Mouse (Mus musculus) C2C12 (cell line): Measurements from ENCODE around the gene Arap2. TPM values are rescaled to one million over a fixed set of nuclear protein-coding genes. Genes with fewer than 3 reads are reported as not detected.

Experiments
- H3K27me3 ChIP-seq: one replicate; pipeline ENCODE4 v1.6.1; 2011; ENCODE audit not compliant: control insufficient read depth, insufficient read depth, insufficient read length
- H3K36me3 ChIP-seq: one replicate; pipeline ENCODE4 v1.6.1; 2011; ENCODE audit not compliant: control insufficient read depth, insufficient read depth
- H3K4me3 ChIP-seq: one replicate; pipeline ENCODE4 v1.5.1; 2011; ENCODE audit warnings: mild to moderate bottlenecking, control low read depth; ENCODE audit not compliant: poor library complexity, insufficient read depth, severe bottlenecking
- H3K79me2 ChIP-seq: one replicate; pipeline ENCODE4 v1.6.1; 2011; ENCODE audit not compliant: control insufficient read depth, insufficient read depth
- H3K79me3 ChIP-seq: one replicate; pipeline ENCODE4 v1.6.1; 2011; ENCODE audit warnings: low read depth, control low read depth
- H3ac ChIP-seq: one replicate; pipeline ENCODE3; 2011; ENCODE audit warnings: low read depth; ENCODE audit not compliant: control insufficient read depth, insufficient read length
- CEBPB ChIP-seq: IDR thresholded peaks from one replicate; pipeline ENCODE4 v1.6.1; 2011; ENCODE audit warnings: low read depth, mild to moderate bottlenecking, control low read depth, moderate library complexity
- CTCF ChIP-seq: IDR thresholded peaks from one replicate; pipeline ENCODE4 v1.5.1; 2011; ENCODE audit not compliant: control insufficient read depth, insufficient read depth, insufficient read length
- FOSL1 ChIP-seq: IDR thresholded peaks from one replicate; pipeline ENCODE4 v1.8.0; 2011; ENCODE audit warnings: mild to moderate bottlenecking, low read length; ENCODE audit not compliant: poor library complexity, insufficient read depth, severe bottlenecking
- MAX ChIP-seq: IDR thresholded peaks from one replicate; pipeline ENCODE4 v1.6.1; 2011; ENCODE audit warnings: mild to moderate bottlenecking, control low read depth
- MYOD1 ChIP-seq: IDR thresholded peaks from one replicate; pipeline ENCODE4 v1.6.1; 2011; ENCODE audit warnings: low read depth; ENCODE audit not compliant: control insufficient read depth, insufficient read length
- MYOG ChIP-seq: IDR thresholded peaks from one replicate; pipeline ENCODE4 v1.6.1; 2011; ENCODE audit not compliant: control insufficient read depth, insufficient read length; ENCODE audit errors: extremely low read depth
- USF1 ChIP-seq: IDR thresholded peaks from one replicate; pipeline ENCODE4 v1.6.1; 2011; ENCODE audit warnings: low read depth, mild to moderate bottlenecking, control low read depth, moderate library complexity
- polyA plus RNA-seq: library from polyadenylated mRNA; unstranded; fragments of >200 nt; fragmentation: generic; extraction: Trizol; gene quantifications from one replicate; pipeline ENCODE4 v1.2.1, GENCODE M21; 2012; ENCODE audit warnings: missing spikeins

The Arap2 gene
- polyA plus RNA-seq, 1 experiment = 0.51 TPM

- H3K79me3 ChIP-seq = no peaks in the 10 kb centered on the region
- no peak overlapping the region for H3ac ChIP-seq
- no peak overlapping the region for H3K4me3 ChIP-seq
- no peaks in the 10 kb centered on the region for H3K27me3 ChIP-seq
- no peaks in the 10 kb centered on the region for H3K36me3 ChIP-seq
- TF ChIP-seq CTCF (no peak), CEBPB (no peak), FOSL1 (no peak), MYOG (no peak), MAX (no peak), MYOD1 (no peak), USF1 (no peak)
- H3K79me2 ChIP-seq = no peaks in the 10 kb centered on the region
These were observed 59.1 kb downstream of the Arap2 start for GRCm38 (mm10) chr5:62706900-62707299.

GRCm38 (mm10) chr5:62689965-62690364, 76.0 kb downstream of the Arap2 start:
- Histone ChIP-seq H3K4me3 (no peak overlapping the region), H3ac (no peak overlapping the region), H3K27me3 (no peaks in the 10 kb centered on the region), H3K79me2 (no peaks in the 10 kb centered on the region), H3K36me3 (no peaks in the 10 kb centered on the region), H3K79me3 (no peaks in the 10 kb centered on the region)
- TF ChIP-seq USF1 = no peak
- no peak for TF ChIP-seq CTCF
- no peak for TF ChIP-seq MYOD1
- no peak for TF ChIP-seq MYOG
- TF ChIP-seq FOSL1 = no peak
- no peak for TF ChIP-seq MAX
- no peak for TF ChIP-seq CEBPB

- H3K4me3 ChIP-seq = no peak overlapping the region
- H3K36me3 ChIP-seq = no peaks in the 10 kb centered on the region
- no peaks in the 10 kb centered on the region for H3K79me3 ChIP-seq
- no peaks in the 10 kb centered on the region for H3K27me3 ChIP-seq
- H3ac ChIP-seq = no peak overlapping the region
- H3K79me2 ChIP-seq = no peaks in the 10 kb centered on the region
- TF ChIP-seq USF1 = no peak
- TF ChIP-seq CTCF = no peak
- TF ChIP-seq FOSL1 = no peak
- TF ChIP-seq MYOG = no peak
- TF ChIP-seq MAX = no peak
- no peak for TF ChIP-seq CEBPB
These were observed 82.2 kb downstream of the Arap2 start for GRCm38 (mm10) chr5:62683751-62684150.

DNA sequence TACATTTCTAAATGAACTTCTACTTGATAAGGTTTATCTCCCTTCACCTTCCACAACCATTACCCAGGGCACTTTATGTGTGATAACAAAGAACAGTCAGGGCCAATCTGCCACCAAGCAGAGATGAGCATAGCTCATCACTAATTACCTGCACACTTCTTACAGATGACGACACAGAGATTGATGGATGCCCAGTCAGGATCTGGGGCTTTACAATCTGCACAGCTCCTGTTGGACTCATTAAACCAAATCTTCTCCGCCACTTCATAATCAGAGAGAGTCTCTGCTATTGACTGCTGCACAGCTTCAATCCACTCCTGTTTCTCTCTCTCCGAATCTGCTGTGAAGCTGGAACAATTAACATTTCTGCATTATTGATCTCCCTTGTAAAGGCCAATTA, 82.8 kb downstream of the Arap2 start:
- no peaks in the 10 kb centered on the region for H3K36me3 ChIP-seq
- no peak overlapping the region for H3ac ChIP-seq
- no peaks in the 10 kb centered on the region for H3K27me3 ChIP-seq
- TF ChIP-seq FOSL1 = no peak
- TF ChIP-seq MAX = no peak
- TF ChIP-seq CEBPB = no peak
- no peak for TF ChIP-seq USF1
- H3K4me3 ChIP-seq = no peak overlapping the region
- no peaks in the 10 kb centered on the region for H3K79me2 ChIP-seq
- H3K79me3 ChIP-seq = no peaks in the 10 kb centered on the region

DNA sequence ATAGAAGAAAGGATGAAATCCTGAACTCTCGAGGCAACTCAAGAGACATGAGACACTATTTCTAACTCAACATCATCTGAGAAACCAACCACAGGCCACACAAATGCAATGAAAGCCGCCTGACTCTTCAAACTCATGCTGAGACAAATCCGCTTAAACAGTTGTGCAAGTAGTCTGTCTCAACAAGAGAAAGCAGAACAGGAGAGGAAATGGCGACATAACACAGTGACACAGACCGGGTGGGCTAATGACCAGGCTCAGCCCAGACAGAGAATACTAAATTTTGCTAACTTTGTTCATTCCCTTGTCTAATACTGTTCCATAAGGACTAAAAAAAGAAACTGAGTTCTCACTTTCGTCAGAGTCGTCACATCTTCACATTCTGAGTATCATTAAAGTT, 88.6 kb downstream of the Arap2 start:
- H3ac ChIP-seq = no peak overlapping the region
- H3K79me3 ChIP-seq = no peaks in the 10 kb centered on the region
- H3K4me3 ChIP-seq = no peak overlapping the region
- no peak for TF ChIP-seq CTCF
- no peak for TF ChIP-seq FOSL1
- no peak for TF ChIP-seq USF1
- H3K79me2 ChIP-seq = no peaks in the 10 kb centered on the region
- H3K27me3 ChIP-seq = no peaks in the 10 kb centered on the region
- H3K36me3 ChIP-seq = no peaks in the 10 kb centered on the region

GRCm38 (mm10) chr5:62672736-62673436, 93.1 kb downstream of the Arap2 start:
- Histone ChIP-seq H3K27me3 (no peaks in the 10 kb centered on the region), H3K4me3 (no peak overlapping the region), H3ac (no peak overlapping the region), H3K79me2 (no peaks in the 10 kb centered on the region), H3K79me3 (no peaks in the 10 kb centered on the region), H3K36me3 (no peaks in the 10 kb centered on the region)
- TF ChIP-seq MYOD1 (no peak), MAX (no peak), CEBPB (no peak), CTCF (no peak), USF1 (no peak)

DNA sequence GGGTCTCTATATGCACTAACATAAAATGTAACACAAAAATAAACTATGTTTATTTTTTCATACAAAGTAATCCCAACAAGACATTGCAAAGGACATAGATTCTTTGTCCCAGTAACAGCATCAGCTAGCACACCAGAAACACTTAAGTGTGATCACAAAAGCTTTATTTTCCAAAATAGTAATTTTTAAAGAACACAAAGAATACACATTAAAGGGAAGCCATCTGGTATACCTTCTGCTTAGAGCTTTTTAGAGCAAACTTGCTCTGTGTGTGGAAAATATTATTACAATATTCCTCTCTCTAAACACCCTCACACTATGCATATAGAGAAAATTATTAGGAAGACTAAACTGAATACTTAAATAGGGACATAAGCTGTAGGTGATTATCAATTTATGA, 100.6 kb downstream of the Arap2 start:
- TF ChIP-seq CTCF = no peak
- TF ChIP-seq CEBPB = no peak
- no peak for TF ChIP-seq MAX
- TF ChIP-seq FOSL1 = no peak
- no peak for TF ChIP-seq MYOD1
- TF ChIP-seq USF1 = no peak
- TF ChIP-seq MYOG = no peak
- Histone ChIP-seq H3K36me3 (no peaks in the 10 kb centered on the region), H3K4me3 (no peak overlapping the region), H3K79me2 (no peaks in the 10 kb centered on the region), H3K27me3 (no peaks in the 10 kb centered on the region), H3K79me3 (no peaks in the 10 kb centered on the region), H3ac (no peak overlapping the region)
